Mouse (Mus musculus) forebrain, embryonic 12.5 days (tissue): ENCODE data around the gene Pou4f1. TPM values are rescaled to one million over a fixed set of nuclear protein-coding genes. Genes with fewer than 3 reads are reported as not detected.

ENCODE experiments used
- ATAC-seq: fragments of 200-750 bp; cut with Nextera tagmentation; 2 replicates; pipeline ENCODE4 v1.8.0; 2017; ENCODE audit warnings: moderate TSS enrichment; ENCODE audit not compliant: low FRiP score
- H3K27ac ChIP-seq: fragments of 300-500 bp; sonication (generic); 2 replicates; pipeline ENCODE4 v1.5.1; 2016; ENCODE audit warnings: mild to moderate bottlenecking
- H3K27me3 ChIP-seq: fragments of 300-500 bp; sonication (generic); 2 replicates; pipeline ENCODE4 v1.6.1; 2016; ENCODE audit warnings: mild to moderate bottlenecking
- H3K36me3 ChIP-seq: fragments of 300-500 bp; sonication (generic); replicated peaks from 2 replicates; pipeline ENCODE4 v1.6.1; 2016; ENCODE audit warnings: mild to moderate bottlenecking
- H3K4me1 ChIP-seq: fragments of 300-500 bp; sonication (generic); 2 replicates; pipeline ENCODE4 v1.6.1; 2016
- H3K4me2 ChIP-seq: fragments of 300-500 bp; sonication (generic); 2 replicates; pipeline ENCODE4 v1.6.1; 2016; ENCODE audit warnings: mild to moderate bottlenecking, moderate library complexity
- H3K4me3 ChIP-seq: fragments of 300-500 bp; sonication (generic); replicated peaks from 2 replicates; pipeline ENCODE4 v1.5.1; 2016; ENCODE audit warnings: mild to moderate bottlenecking
- H3K9ac ChIP-seq: fragments of 300-500 bp; sonication (generic); 2 replicates; pipeline ENCODE4 v1.6.1; 2016; ENCODE audit warnings: mild to moderate bottlenecking
- H3K9me3 ChIP-seq: fragments of 300-500 bp; sonication (generic); 2 replicates; pipeline ENCODE4 v1.6.1; 2016
- WGBS: fragments of 180-500 bp; shearing (Covaris S2); methylation state at CpG from one replicate; pipeline ENCODE4 v1.1.7; 2016; 5-methylcytosine and 5-hydroxymethylcytosine counted together
- polyA plus RNA-seq: library from polyadenylated mRNA; unstranded; fragments of >200 nt; fragmentation: Nextera tagmentation; extraction: Ambion mirVana; gene quantifications from 2 replicates; pipeline ENCODE4 v1.2.1, GENCODE M21; 2016

Pou4f1 gene
- polyA plus RNA-seq, 1 experiment from 2014 or later, result 4.8 TPM

GRCm38 (mm10) chr14:104463631-104464250 lies 4.1 kb downstream of the Pou4f1 start:
- no peak for ATAC-seq
- Histone ChIP-seq H3K36me3 (no peaks in the 10 kb centered on the region), H3K4me1 (peaks cover 38% of the 10 kb centered on the region), H3K27ac (no peak overlapping the region), H3K4me2 (no peak overlapping the region), H3K27me3 (peaks cover 83% of the 10 kb centered on the region), H3K9ac (no peak overlapping the region), H3K9me3 (no peaks in the 10 kb centered on the region), H3K4me3 (no peak overlapping the region)
- 4% methylated on average over 5 of the region's 5 CpGs for whole genome bisulfite sequencing

GRCm38 (mm10) chr14:104461286-104462240 lies 6.2 kb downstream of the Pou4f1 start:
- peaks cover 25% of the 10 kb centered on the region for H3K4me1 ChIP-seq
- no peaks in the 10 kb centered on the region for H3K36me3 ChIP-seq
- H3K4me3 ChIP-seq, result no peak overlapping the region
- WGBS, result 2% methylated on average over 10 of the region's 10 CpGs
- H3K9me3 ChIP-seq, result no peaks in the 10 kb centered on the region
- H3K27ac ChIP-seq, result no peak overlapping the region
- no peak for ATAC-seq
- no peak overlapping the region for H3K4me2 ChIP-seq
- H3K27me3 ChIP-seq, result peaks cover 79% of the 10 kb centered on the region
- no peak overlapping the region for H3K9ac ChIP-seq

- Histone ChIP-seq H3K4me2 (peak overlapping the region; percentile 58), H3K4me1 (peaks cover 20% of the 10 kb centered on the region), H3K36me3 (no peaks in the 10 kb centered on the region), H3K27me3 (peaks cover 73% of the 10 kb centered on the region), H3K27ac (no peak overlapping the region), H3K4me3 (peak overlapping the region; percentile 28), H3K9ac (no peak overlapping the region), H3K9me3 (no peaks in the 10 kb centered on the region)
- peak; percentile 90 for ATAC-seq
- under 1% methylated on average over 59 of the region's 59 CpGs for WGBS
Measured at GRCm38 (mm10) chr14:104460325-104461285, 7.2 kb downstream of the Pou4f1 start.

DNA sequence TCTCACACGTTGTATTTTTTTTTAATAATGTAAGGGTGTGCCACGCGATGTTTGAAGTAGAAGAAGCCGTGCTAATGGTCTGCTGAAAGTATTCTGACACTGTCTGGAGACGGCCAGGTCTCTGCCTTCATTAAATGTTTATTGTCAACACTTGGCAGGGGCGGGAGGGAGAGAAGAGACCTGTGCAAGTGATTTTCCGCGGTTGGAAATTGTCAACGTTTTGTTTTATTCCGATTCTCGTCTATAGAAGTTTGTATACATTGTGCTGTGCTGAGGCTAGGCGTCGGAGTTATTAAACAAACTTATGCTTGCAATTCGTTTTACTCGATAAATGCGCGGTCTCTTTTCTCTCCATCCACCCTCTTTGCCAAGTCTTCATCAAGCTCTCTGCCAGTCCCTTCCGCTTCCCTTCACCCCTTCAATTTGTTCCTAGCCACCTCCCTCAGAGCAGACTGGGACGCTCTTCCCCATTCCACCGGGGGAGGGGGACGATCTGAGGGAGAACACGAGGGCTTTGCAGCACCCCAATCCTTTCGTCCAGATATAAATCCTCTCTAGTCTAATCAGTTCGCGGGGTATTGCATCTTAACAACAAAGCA lies 8.2 kb downstream of the Pou4f1 start:
- H3K27me3 ChIP-seq, result peaks cover 69% of the 10 kb centered on the region
- ATAC-seq, result peak; percentile 40; the same call in 1 of the 2 replicates
- H3K4me1 ChIP-seq, result peaks cover 17% of the 10 kb centered on the region
- no peak overlapping the region for H3K9ac ChIP-seq
- peak overlapping the region; percentile 58 for H3K4me2 ChIP-seq
- no peaks in the 10 kb centered on the region for H3K9me3 ChIP-seq
- no peak overlapping the region for H3K27ac ChIP-seq
- H3K36me3 ChIP-seq, result no peaks in the 10 kb centered on the region
- under 1% methylated on average over 25 of the region's 25 CpGs for WGBS
- no peak overlapping the region for H3K4me3 ChIP-seq

GRCm38 (mm10) chr14:104458728-104459512 lies 8.9 kb downstream of the Pou4f1 start:
- Histone ChIP-seq H3K4me1 (peaks cover 17% of the 10 kb centered on the region), H3K4me2 (no peak overlapping the region), H3K4me3 (no peak overlapping the region), H3K9me3 (no peaks in the 10 kb centered on the region), H3K27ac (no peak overlapping the region), H3K9ac (no peak overlapping the region), H3K36me3 (no peaks in the 10 kb centered on the region), H3K27me3 (peaks cover 69% of the 10 kb centered on the region)
- ATAC-seq, result no peak
- WGBS, result under 1% methylated on average over 19 of the region's 19 CpGs

GRCm38 (mm10) chr14:104457966-104458710 lies 9.7 kb downstream of the Pou4f1 start:
- H3K9ac ChIP-seq, result no peak overlapping the region
- WGBS, result under 1% methylated on average over 20 of the region's 20 CpGs
- ATAC-seq, result no peak
- no peak overlapping the region for H3K27ac ChIP-seq
- no peaks in the 10 kb centered on the region for H3K9me3 ChIP-seq
- H3K4me3 ChIP-seq, result no peak overlapping the region
- H3K4me2 ChIP-seq, result no peak overlapping the region
- H3K4me1 ChIP-seq, result peaks cover 17% of the 10 kb centered on the region
- peaks cover 63% of the 10 kb centered on the region for H3K27me3 ChIP-seq
- H3K36me3 ChIP-seq, result no peaks in the 10 kb centered on the region

GRCm38 (mm10) chr14:104456976-104457375 lies 10.8 kb downstream of the Pou4f1 start:
- no peak overlapping the region for H3K4me3 ChIP-seq
- no peak overlapping the region for H3K4me2 ChIP-seq
- no peaks in the 10 kb centered on the region for H3K36me3 ChIP-seq
- WGBS, result 0% methylated on average over 5 of the region's 5 CpGs
- peak; percentile 34; the same call in 1 of the 2 replicates for ATAC-seq
- H3K4me1 ChIP-seq, result peaks cover 17% of the 10 kb centered on the region
- no peak overlapping the region for H3K27ac ChIP-seq
- H3K9ac ChIP-seq, result no peak overlapping the region
- peaks cover 67% of the 10 kb centered on the region for H3K27me3 ChIP-seq
- H3K9me3 ChIP-seq, result no peaks in the 10 kb centered on the region

DNA sequence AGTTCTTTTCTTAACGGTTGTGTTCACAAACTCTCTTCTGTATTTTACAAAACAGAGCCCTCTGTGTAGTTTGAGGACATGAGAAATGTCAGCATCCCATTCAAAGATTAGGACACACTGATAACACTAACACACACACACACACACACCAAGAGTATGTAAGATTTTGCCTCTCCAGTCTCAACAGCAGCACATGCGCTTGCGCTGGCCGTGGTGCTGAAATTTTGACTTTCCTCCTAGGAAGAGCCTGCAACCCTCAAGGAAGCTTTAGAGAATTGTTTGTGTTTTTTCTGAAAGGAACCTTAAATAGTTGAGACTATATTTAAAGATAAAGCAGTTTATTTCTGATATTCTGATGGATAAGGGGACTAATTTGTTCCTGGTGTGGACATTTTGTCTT lies 14.0 kb downstream of the Pou4f1 start:
- peaks cover 52% of the 10 kb centered on the region for H3K27me3 ChIP-seq
- H3K9me3 ChIP-seq, result no peaks in the 10 kb centered on the region
- H3K4me2 ChIP-seq, result no peak overlapping the region
- 0 out of 2 replicates have a peak, but pooled peaks cover 3% of the 10 kb centered on the region for H3K4me1 ChIP-seq
- no peak overlapping the region for H3K27ac ChIP-seq
- no peak overlapping the region for H3K4me3 ChIP-seq
- 11% methylated on average over 4 of the region's 4 CpGs for WGBS
- ATAC-seq, result no peak
- H3K9ac ChIP-seq, result no peak overlapping the region
- H3K36me3 ChIP-seq, result no peaks in the 10 kb centered on the region

- Histone ChIP-seq H3K4me2 (no peak overlapping the region), H3K4me3 (no peak overlapping the region), H3K27ac (no peak overlapping the region), H3K9ac (no peak overlapping the region), H3K4me1 (no peaks in the 10 kb centered on the region), H3K27me3 (no peaks in the 10 kb centered on the region), H3K9me3 (no peaks in the 10 kb centered on the region), H3K36me3 (no peaks in the 10 kb centered on the region)
- 68% methylated on average over 2 of the region's 2 CpGs for WGBS
- no peak for ATAC-seq
Measured at GRCm38 (mm10) chr14:104434293-104434692, 33.5 kb downstream of the Pou4f1 start.

- WGBS, result 86% methylated on average over 4 of the region's 4 CpGs
- H3K4me2 ChIP-seq, result no peak overlapping the region
- H3K27me3 ChIP-seq, result no peaks in the 10 kb centered on the region
- H3K9ac ChIP-seq, result no peak overlapping the region
- H3K4me1 ChIP-seq, result no peaks in the 10 kb centered on the region
- no peak overlapping the region for H3K4me3 ChIP-seq
- no peak for ATAC-seq
- no peaks in the 10 kb centered on the region for H3K36me3 ChIP-seq
- H3K27ac ChIP-seq, result no peak overlapping the region
- H3K9me3 ChIP-seq, result no peaks in the 10 kb centered on the region
Measured at GRCm38 (mm10) chr14:104430819-104431218, 37.0 kb downstream of the Pou4f1 start.
